Mouse (Mus musculus): Measurements from ENCODE around the gene Klhl23. TPM values are rescaled to one million over a fixed set of nuclear protein-coding genes. Genes with fewer than 3 reads are reported as not detected.

Klhl23 gene
- polyA plus RNA-seq, 1 experiment from 2014 or later, result 25.8 TPM

DNA sequence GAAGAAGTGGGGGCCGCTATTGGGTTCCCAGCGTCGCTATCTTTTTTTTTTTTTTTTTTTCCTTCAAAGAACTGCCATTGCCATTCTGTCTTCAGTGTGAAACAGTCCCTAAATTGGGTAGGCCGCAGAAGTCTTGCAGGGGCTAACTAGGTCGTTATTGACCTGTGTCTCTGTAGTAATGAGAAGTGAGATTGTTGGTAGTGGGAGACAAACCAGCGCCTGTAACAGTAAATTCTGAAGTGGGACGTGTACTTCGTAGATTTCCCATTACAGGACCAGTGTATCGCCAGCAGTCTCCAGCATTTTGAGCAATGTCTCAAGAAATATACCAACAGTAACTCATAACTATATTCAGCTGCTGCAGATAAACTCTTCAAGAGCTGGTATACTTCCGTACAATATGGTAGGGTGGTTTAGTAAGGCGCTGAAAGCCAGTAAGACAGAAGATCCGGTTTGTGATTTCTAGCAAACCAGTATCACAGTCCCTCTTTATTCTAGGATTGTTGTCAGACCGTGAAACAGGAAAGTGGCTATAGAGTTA is 40.4 kb downstream of the Klhl23 start:
- peak overlapping the region; percentile 100 for H3K4me3 ChIP-seq (replicated peaks)
- H3K27me3 ChIP-seq, result no peaks in the 10 kb centered on the region
- WGBS, result 1% methylated on average over 13 of the region's 13 CpGs
- H3K36me3 ChIP-seq, result peaks cover 6% of the 10 kb centered on the region
- no peak for ATAC-seq (ENCODE audit: insufficient number of reproducible peaks, low FRiP score, low TSS enrichment, low read depth)
- H3K4me2 ChIP-seq (replicated peaks), result peak overlapping the region; percentile 60
- peaks cover 6% of the 10 kb centered on the region for H3K4me1 ChIP-seq
- no peaks in the 10 kb centered on the region for H3K9me3 ChIP-seq (replicated peaks)
- peak overlapping the region; percentile 93 for H3K27ac ChIP-seq (replicated peaks)
- peak overlapping the region; percentile 100 for H3K9ac ChIP-seq

DNA sequence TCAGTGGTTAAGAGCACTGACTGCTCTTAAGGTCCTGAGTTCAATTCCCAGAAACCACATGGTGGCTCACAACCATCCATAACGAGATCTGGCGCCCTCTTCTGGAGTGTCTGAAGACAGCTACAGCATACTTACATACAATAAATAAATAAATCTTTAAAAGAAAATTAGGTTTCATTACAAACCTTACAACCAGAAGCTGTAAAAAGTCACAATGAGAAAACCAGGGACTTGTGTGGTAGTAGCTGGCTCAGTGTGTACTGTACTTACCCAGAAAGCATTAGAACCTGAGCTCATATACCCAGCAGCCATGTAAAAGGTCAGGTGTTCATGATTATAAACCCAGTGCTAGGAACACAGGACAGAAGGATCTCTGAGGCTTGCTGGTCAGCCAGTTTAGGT is 62.2 kb downstream of the Klhl23 start:
- Histone ChIP-seq H3K4me3 (replicated peaks) (no peak overlapping the region), H3K27ac (replicated peaks) (no peak overlapping the region), H3K9ac (no peak overlapping the region), H3K27me3 (no peaks in the 10 kb centered on the region), H3K4me1 (peaks cover 10% of the 10 kb centered on the region), H3K9me3 (replicated peaks) (no peaks in the 10 kb centered on the region), H3K36me3 (peaks cover 11% of the 10 kb centered on the region; the same call in 1 of the 2 replicates), H3K4me2 (replicated peaks) (no peak overlapping the region)
- no peak for ATAC-seq (ENCODE audit: insufficient number of reproducible peaks, low FRiP score, low TSS enrichment, low read depth)
- WGBS, result 79% methylated on average over 2 of the region's 2 CpGs

DNA sequence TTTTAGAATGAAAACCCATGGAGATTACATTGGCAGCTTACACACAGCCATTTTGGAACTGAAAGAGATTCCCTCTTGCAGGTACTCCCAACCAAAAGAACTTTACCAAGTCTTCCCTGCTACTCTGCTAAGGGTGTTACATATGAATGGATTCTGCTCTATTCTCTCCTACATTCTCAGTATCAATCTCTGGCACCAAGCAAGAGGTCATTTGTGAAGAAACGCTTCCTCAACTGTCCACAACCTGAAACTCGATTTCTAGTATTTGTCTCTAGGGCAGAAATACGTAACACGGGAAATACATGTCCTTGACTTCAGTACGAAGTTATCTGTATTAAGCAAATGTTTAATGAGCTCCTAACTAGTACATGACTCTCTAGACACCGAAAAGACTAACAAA is 62.8 kb downstream of the Klhl23 start:
- ATAC-seq (ENCODE audit: insufficient number of reproducible peaks, low FRiP score, low TSS enrichment, low read depth), result no peak
- WGBS, result 52% methylated on average over 6 of the region's 6 CpGs

DNA sequence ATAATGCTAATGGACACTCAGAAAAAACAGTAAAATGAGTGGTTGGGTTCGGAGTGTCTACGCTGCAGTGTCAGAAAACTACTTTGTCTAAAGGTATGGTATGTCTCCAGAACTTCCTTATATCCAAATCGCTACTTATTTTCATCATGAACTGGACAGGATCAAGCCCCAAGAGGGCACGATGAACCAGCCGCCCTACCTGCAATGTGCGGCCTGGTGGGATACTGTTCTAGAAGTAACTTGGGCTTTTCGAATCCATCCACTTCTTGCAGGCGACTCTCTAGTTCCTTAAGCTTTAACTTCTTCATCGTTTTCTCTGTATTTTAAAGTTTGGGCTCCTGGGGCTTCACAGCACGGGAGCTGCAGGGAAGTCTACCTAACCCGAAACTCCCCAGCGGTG is 63.3 kb downstream of the Klhl23 start:
- WGBS, result 5% methylated on average over 12 of the region's 12 CpGs
- H3K9ac ChIP-seq, result peak overlapping the region; percentile 78
- H3K4me3 ChIP-seq (replicated peaks), result peak overlapping the region; percentile 72
- H3K4me2 ChIP-seq (replicated peaks), result peak overlapping the region; percentile 68
- H3K27ac ChIP-seq (replicated peaks), result peak overlapping the region; percentile 90
- H3K27me3 ChIP-seq, result no peaks in the 10 kb centered on the region
- H3K4me1 ChIP-seq, result peaks cover 10% of the 10 kb centered on the region
- peaks cover 3% of the 10 kb centered on the region; the same call in 1 of the 2 replicates for H3K36me3 ChIP-seq
- no peaks in the 10 kb centered on the region for H3K9me3 ChIP-seq (replicated peaks)
- ATAC-seq (ENCODE audit: insufficient number of reproducible peaks, low FRiP score, low TSS enrichment, low read depth), result no peak

More for the DNA sequence above, 62.8 kb downstream of the Klhl23 start:
- Histone ChIP-seq H3K9me3 (replicated peaks) (no peaks in the 10 kb centered on the region), H3K9ac (no peak overlapping the region), H3K36me3 (peaks cover 6% of the 10 kb centered on the region; the same call in 1 of the 2 replicates), H3K27ac (replicated peaks) (no peak overlapping the region), H3K4me2 (replicated peaks) (peak overlapping the region; percentile 68), H3K4me1 (peaks cover 10% of the 10 kb centered on the region), H3K4me3 (replicated peaks) (peak overlapping the region; percentile 72), H3K27me3 (no peaks in the 10 kb centered on the region)

DNA sequence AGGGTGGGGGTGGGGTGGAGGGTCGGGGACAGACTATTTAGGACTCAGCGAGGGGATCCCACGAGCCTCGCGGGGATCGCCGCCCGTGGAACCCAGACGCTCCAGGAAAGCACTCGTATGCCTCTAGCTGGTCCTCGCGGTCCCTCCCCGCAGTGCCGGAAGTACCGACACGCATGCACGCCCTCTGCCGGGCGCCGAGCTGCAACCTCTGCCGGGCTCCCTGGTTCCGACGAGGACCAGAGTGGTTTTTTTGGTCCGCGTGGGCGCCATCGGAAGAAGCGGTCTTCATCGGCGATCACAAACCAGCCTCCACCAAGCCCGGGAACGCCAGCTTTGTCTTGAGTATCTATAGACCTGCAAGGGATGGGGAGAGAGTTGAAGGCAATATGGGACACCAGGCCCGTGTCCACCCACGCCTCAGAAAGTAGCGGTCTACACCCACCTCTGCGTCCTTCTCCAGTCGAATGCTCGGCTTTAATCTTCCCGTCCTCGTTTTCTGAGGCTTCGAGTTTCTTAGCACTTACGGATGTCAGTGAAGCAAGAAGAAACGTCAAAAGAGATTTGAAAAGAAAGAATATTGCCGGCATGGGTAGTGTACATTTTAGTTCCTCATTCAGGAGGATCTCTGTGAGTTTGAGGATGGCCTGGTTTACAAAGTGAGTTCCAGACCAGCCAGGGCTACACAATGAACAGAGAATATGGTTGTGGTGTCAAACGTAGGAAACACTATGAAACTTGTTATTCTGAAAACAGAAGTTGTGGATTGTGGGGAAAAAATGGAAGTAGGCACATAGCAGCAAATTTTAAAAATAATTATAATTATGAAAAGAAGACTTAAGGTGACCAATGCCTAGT is 63.9 kb downstream of the Klhl23 start, which contains the start of gene Mettl5:
Gene Mettl5 (minus strand): TSS at position 165 of the 855 bp plus-strand sequence.
- Histone ChIP-seq H3K4me3 (replicated peaks) (peak within 1 kb of the TSS; percentile 72), H3K27ac (replicated peaks) (peak within 1 kb of the TSS; percentile 90), H3K4me1 (peaks cover 10% of the 10 kb centered on the region), H3K27me3 (no peaks in the 10 kb centered on the region), H3K9ac (peak within 1 kb of the TSS; percentile 78), H3K36me3 (peaks cover 3% of the 10 kb centered on the region; the same call in 1 of the 2 replicates), H3K9me3 (replicated peaks) (no peaks in the 10 kb centered on the region), H3K4me2 (replicated peaks) (peak within 1 kb of the TSS; percentile 68)
- peak; percentile 96 for ATAC-seq (ENCODE audit: insufficient number of reproducible peaks, low FRiP score, low TSS enrichment, low read depth)
- WGBS, result 1% methylated on average over 45 of the region's 45 CpGs

Other genes with a start within 250 kb of the Klhl23 start
- gene Lrp2, start 235.9 kb upstream of the Klhl23 start, polyA plus RNA-seq (2015; fragmentation: Nextera tagmentation; extraction: Ambion mirVana), result 0.30 and 0.37 TPM in 2 replicates
- 18.7 and 25.4 TPM in 2 replicates for gene Bbs5, start 174.8 kb upstream of the Klhl23 start, polyA plus RNA-seq (2015; fragmentation: Nextera tagmentation; extraction: Ambion mirVana)
- 22.4 and 28.7 TPM in 2 replicates for gene Klhl41, start 151.8 kb upstream of the Klhl23 start, polyA plus RNA-seq (2015; fragmentation: Nextera tagmentation; extraction: Ambion mirVana)
- 10.5 and 11.6 TPM in 2 replicates for gene Fastkd1, start 108.4 kb upstream of the Klhl23 start, polyA plus RNA-seq (2015; fragmentation: Nextera tagmentation; extraction: Ambion mirVana)
- gene Ppig, start 99.4 kb upstream of the Klhl23 start, polyA plus RNA-seq (2015; fragmentation: Nextera tagmentation; extraction: Ambion mirVana), result 144 and 145 TPM in 2 replicates
- gene Ccdc173, start 32.4 kb upstream of the Klhl23 start, polyA plus RNA-seq (2015; fragmentation: Nextera tagmentation; extraction: Ambion mirVana), result 3.2 and 4.6 TPM in 2 replicates
- gene Phospho2, start 32.3 kb upstream of the Klhl23 start, polyA plus RNA-seq (2015; fragmentation: Nextera tagmentation; extraction: Ambion mirVana), result 24.4 and 25.0 TPM in 2 replicates
- gene Ssb, start 39.6 kb downstream of the Klhl23 start, polyA plus RNA-seq (2015; fragmentation: Nextera tagmentation; extraction: Ambion mirVana), result 287 and 315 TPM in 2 replicates
- 35.8 and 36.6 TPM in 2 replicates for gene Mettl5, start 63.7 kb downstream of the Klhl23 start, polyA plus RNA-seq (2015; fragmentation: Nextera tagmentation; extraction: Ambion mirVana)
- gene Ubr3, start 75.3 kb downstream of the Klhl23 start, polyA plus RNA-seq (2015; fragmentation: Nextera tagmentation; extraction: Ambion mirVana), result 11.7 and 15.0 TPM in 2 replicates
- 0.07 TPM in 1 of 2 replicates, not detected in the other for gene Myo3b, start 217.2 kb downstream of the Klhl23 start, polyA plus RNA-seq (2015; fragmentation: Nextera tagmentation; extraction: Ambion mirVana)